Mouse (Mus musculus) limb, embryonic 15.5 days (tissue): ENCODE results near the gene C87414. TPM values are rescaled to one million over a fixed set of nuclear protein-coding genes. Genes with fewer than 3 reads are reported as not detected.
"Not testable (repeated sequence)": the region's sequence is repeated elsewhere in the genome, so short reads cannot be mapped to it uniquely, and the experiment has no call there.

Experiments
- ATAC-seq: fragments of 200-750 bp; cut with Nextera tagmentation; 2 replicates; pipeline ENCODE4 v1.8.0; 2017; ENCODE audit warnings: low read depth, moderate TSS enrichment; ENCODE audit not compliant: insufficient number of reproducible peaks, low FRiP score, low TSS enrichment
- H3K27ac ChIP-seq: fragments of 300-500 bp; sonication (generic); 2 replicates; pipeline ENCODE4 v1.5.1; 2015; ENCODE audit warnings: moderate library complexity, mild to moderate bottlenecking, inconsistent platforms
- H3K27me3 ChIP-seq: fragments of 300-500 bp; sonication (generic); 2 replicates; pipeline ENCODE4 v1.6.1; 2015; ENCODE audit warnings: inconsistent platforms
- H3K36me3 ChIP-seq: fragments of 300-500 bp; sonication (generic); 2 replicates; pipeline ENCODE4 v1.6.1; 2015; ENCODE audit warnings: inconsistent platforms
- H3K4me1 ChIP-seq: fragments of 300-500 bp; sonication (generic); 2 replicates; pipeline ENCODE4 v1.6.1; 2015; ENCODE audit warnings: inconsistent platforms
- H3K4me2 ChIP-seq: fragments of 300-500 bp; sonication (generic); 2 replicates; pipeline ENCODE4 v1.6.1; 2015; ENCODE audit warnings: mild to moderate bottlenecking, inconsistent platforms
- H3K4me3 ChIP-seq: fragments of 300-500 bp; sonication (generic); 2 replicates; pipeline ENCODE4 v1.5.1; 2015; ENCODE audit warnings: mild to moderate bottlenecking, inconsistent platforms
- H3K9ac ChIP-seq: fragments of 300-500 bp; sonication (generic); 2 replicates; pipeline ENCODE4 v1.6.1; 2015; ENCODE audit warnings: inconsistent platforms
- H3K9me3 ChIP-seq: fragments of 300-500 bp; sonication (generic); 2 replicates; pipeline ENCODE4 v1.6.1; 2016; ENCODE audit warnings: inconsistent platforms
- WGBS: fragments of 180-500 bp; shearing (Covaris S2); methylation state at CpG from one replicate; pipeline ENCODE4 v1.1.7; 2015; 5-methylcytosine and 5-hydroxymethylcytosine counted together
- polyA plus RNA-seq: library from polyadenylated mRNA; unstranded; fragments of >200 nt; fragmentation: Nextera tagmentation; extraction: Ambion mirVana; gene quantifications from 2 replicates; pipeline ENCODE4 v1.2.1, GENCODE M21; 2015

C87414 gene
- not detected in 2 replicates for polyA plus RNA-seq

GRCm38 (mm10) chr5:93671451-93671850, at the start of gene C87414:
TSS of gene C87414 (minus strand) at chr5:93671551.
- not testable (repeated sequence) for H3K4me3 ChIP-seq, ATAC-seq, H3K9ac ChIP-seq, H3K4me1 ChIP-seq, H3K36me3 ChIP-seq, H3K4me2 ChIP-seq, H3K9me3 ChIP-seq, H3K27me3 ChIP-seq, H3K27ac ChIP-seq
- 82% methylated on average over 1 of the region's 3 CpGs for WGBS

- 79% methylated on average over 3 of the region's 3 CpGs for WGBS
These were observed 13.3 kb upstream of the C87414 start for GRCm38 (mm10) chr5:93684661-93685060.

More at GRCm38 (mm10) chr5:93684661-93685060, 13.3 kb upstream of the C87414 start:
- not testable (repeated sequence) for H3K4me2 ChIP-seq, H3K9ac ChIP-seq, H3K27me3 ChIP-seq, ATAC-seq, H3K9me3 ChIP-seq, H3K36me3 ChIP-seq, H3K4me3 ChIP-seq, H3K4me1 ChIP-seq, H3K27ac ChIP-seq

Other genes starting within 250 kb of the C87414 start
- gene Gm16427, start 131.4 kb downstream of the C87414 start, polyA plus RNA-seq: not detected in 2 replicates
- not detected in 2 replicates for gene Gm7792, start 172.2 kb upstream of the C87414 start, polyA plus RNA-seq